Mouse (Mus musculus) MEL-GATA-1-ER (cell line): ENCODE data around the gene Gm8914.
"Not testable (repeated sequence)": the region's sequence is repeated elsewhere in the genome, so short reads cannot be mapped to it uniquely, and the experiment has no call there.

ENCODE experiments used
- DNase-seq: peaks from one replicate; pipeline ENCODE4 v3.0.0-alpha.2; 2012; ENCODE audit warnings: low read depth; ENCODE audit errors: extremely low read depth

Gm8914 gene

GRCm38 (mm10) chrX:91479826-91480225 is at the start of gene Gm8914:
Gene Gm8914 (plus strand): TSS chrX:91480126.
- not testable (repeated sequence) for DNase-seq
